Mouse (Mus musculus) bone marrow, adult 2 months (tissue): Measurements from ENCODE around the gene Ring1.

Experiments
- CTCF ChIP-seq: fragments of 200-500 bp; IDR thresholded peaks from 2 replicates; pipeline ENCODE4 v1.5.1; 2011; ENCODE audit warnings: low read length, control low read depth; ENCODE audit not compliant: control insufficient read depth, insufficient read depth
- POLR2A ChIP-seq: fragments of 200-500 bp; IDR thresholded peaks from 2 replicates; pipeline ENCODE4 v1.6.1; 2011; ENCODE audit warnings: low read depth, mild to moderate bottlenecking, control low read depth, low read length, borderline replicate concordance; ENCODE audit not compliant: control insufficient read depth

DNA sequence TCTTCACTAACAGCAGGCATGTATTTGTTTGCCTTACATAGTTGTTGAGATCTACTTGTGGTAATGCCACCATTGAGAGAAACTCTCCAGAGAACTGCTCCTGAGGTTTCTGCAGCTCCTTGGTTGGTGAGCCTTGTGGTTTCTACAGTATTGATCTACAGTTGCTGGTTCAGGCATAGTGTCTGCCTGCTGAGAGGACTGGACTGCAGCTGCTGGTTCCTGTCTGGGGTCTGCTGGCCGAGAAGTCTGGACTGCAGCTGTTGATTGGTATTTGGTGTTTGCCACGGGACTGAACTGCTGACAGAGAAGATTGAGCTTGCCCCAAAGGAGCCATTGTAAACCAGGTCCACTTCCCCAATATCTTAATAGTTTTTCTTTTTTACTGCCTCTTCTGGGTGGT lies 17.9 kb downstream of the Ring1 start:
- TF ChIP-seq CTCF (no peak), POLR2A (no peak)
